Mouse (Mus musculus) heart, embryonic 12.5 days (tissue): ENCODE measurements around the gene Trpc4ap. TPM values are rescaled to one million over a fixed set of nuclear protein-coding genes. Genes with fewer than 3 reads are reported as not detected.
"Not testable (repeated sequence)": the region's sequence is repeated elsewhere in the genome, so short reads cannot be mapped to it uniquely, and the experiment has no call there.

Experiments used
- ATAC-seq: fragments of 200-750 bp; cut with Nextera tagmentation; 2 replicates; pipeline ENCODE4 v1.8.0; 2017; ENCODE audit warnings: moderate TSS enrichment, moderate library complexity; ENCODE audit not compliant: insufficient number of reproducible peaks, low FRiP score
- H3K27ac ChIP-seq: fragments of 300-500 bp; sonication (generic); 2 replicates; pipeline ENCODE4 v1.5.1; 2016; ENCODE audit warnings: mild to moderate bottlenecking, moderate library complexity; ENCODE audit not compliant: poor library complexity, severe bottlenecking
- H3K27me3 ChIP-seq: fragments of 300-500 bp; sonication (generic); replicated peaks from 2 replicates; pipeline ENCODE4 v1.6.1; 2016; ENCODE audit warnings: mild to moderate bottlenecking, moderate library complexity
- H3K36me3 ChIP-seq: fragments of 300-500 bp; sonication (generic); 2 replicates; pipeline ENCODE4 v1.6.1; 2016; ENCODE audit warnings: mild to moderate bottlenecking, moderate library complexity
- H3K4me1 ChIP-seq: fragments of 300-500 bp; sonication (generic); replicated peaks from 2 replicates; pipeline ENCODE4 v1.6.1; 2016; ENCODE audit warnings: mild to moderate bottlenecking
- H3K4me2 ChIP-seq: fragments of 300-500 bp; sonication (generic); 2 replicates; pipeline ENCODE4 v1.6.1; 2016; ENCODE audit warnings: mild to moderate bottlenecking, moderate library complexity
- H3K4me3 ChIP-seq: fragments of 300-500 bp; sonication (generic); 2 replicates; pipeline ENCODE4 v1.5.1; 2016; ENCODE audit warnings: mild to moderate bottlenecking
- H3K9ac ChIP-seq: fragments of 300-500 bp; sonication (generic); 2 replicates; pipeline ENCODE4 v1.6.1; 2016; ENCODE audit warnings: mild to moderate bottlenecking, moderate library complexity
- H3K9me3 ChIP-seq: fragments of 300-500 bp; sonication (generic); replicated peaks from 2 replicates; pipeline ENCODE4 v1.6.1; 2016; ENCODE audit warnings: mild to moderate bottlenecking, moderate library complexity
- WGBS: fragments of 180-500 bp; shearing (Covaris S2); methylation state at CpG from one replicate; pipeline ENCODE4 v1.1.7; 2016; 5-methylcytosine and 5-hydroxymethylcytosine counted together
- polyA plus RNA-seq: library from polyadenylated mRNA; unstranded; fragments of >200 nt; fragmentation: Nextera tagmentation; extraction: Ambion mirVana; gene quantifications from 2 replicates; pipeline ENCODE4 v1.2.1, GENCODE M21; 2016

Trpc4ap gene
- polyA plus RNA-seq, 1 experiment from 2014 or later, result 115 TPM

GRCm38 (mm10) chr2:155720585-155720984, 28.4 kb upstream of the Trpc4ap start:
- H3K4me2 ChIP-seq, result no peak overlapping the region
- 78% methylated on average over 5 of the region's 5 CpGs for WGBS
- no peaks in the 10 kb centered on the region for H3K9me3 ChIP-seq
- H3K4me1 ChIP-seq, result no peaks in the 10 kb centered on the region
- no peak for ATAC-seq
- H3K36me3 ChIP-seq, result peaks cover 44% of the 10 kb centered on the region
- H3K27me3 ChIP-seq, result no peaks in the 10 kb centered on the region
- no peak overlapping the region for H3K27ac ChIP-seq
- H3K9ac ChIP-seq, result no peak overlapping the region
- H3K4me3 ChIP-seq, result no peak overlapping the region

- Histone ChIP-seq H3K4me2 (no peak overlapping the region), H3K9me3 (no peaks in the 10 kb centered on the region), H3K9ac (no peak overlapping the region), H3K27me3 (no peaks in the 10 kb centered on the region), H3K4me3 (no peak overlapping the region), H3K4me1 (no peaks in the 10 kb centered on the region), H3K36me3 (peaks cover 64% of the 10 kb centered on the region), H3K27ac (no peak overlapping the region)
- WGBS, result 74% methylated on average over 12 of the region's 12 CpGs
- no peak for ATAC-seq
Observed at GRCm38 (mm10) chr2:155717082-155717990, 25.2 kb upstream of the Trpc4ap start.

GRCm38 (mm10) chr2:155710557-155710956, 18.4 kb upstream of the Trpc4ap start:
- ATAC-seq, result no peak
- WGBS, result 84% methylated on average over 11 of the region's 11 CpGs
- Histone ChIP-seq H3K27ac (no peak overlapping the region), H3K27me3 (no peaks in the 10 kb centered on the region), H3K36me3 (peaks cover 63% of the 10 kb centered on the region), H3K9me3 (no peaks in the 10 kb centered on the region), H3K9ac (no peak overlapping the region), H3K4me2 (no peak overlapping the region), H3K4me3 (no peak overlapping the region), H3K4me1 (peaks cover 10% of the 10 kb centered on the region)

- peaks cover 49% of the 10 kb centered on the region for H3K36me3 ChIP-seq
- no peaks in the 10 kb centered on the region for H3K27me3 ChIP-seq
- WGBS, result 79% methylated on average over 4 of the region's 4 CpGs
- peaks cover 13% of the 10 kb centered on the region for H3K4me1 ChIP-seq
- peak overlapping the region; percentile 48; the same call in 1 of the 2 replicates for H3K9ac ChIP-seq
- no peaks in the 10 kb centered on the region for H3K9me3 ChIP-seq
- ATAC-seq, result no peak
- no peak overlapping the region for H3K4me3 ChIP-seq
- H3K4me2 ChIP-seq, result no peak overlapping the region
- no peak overlapping the region for H3K27ac ChIP-seq
Observed at GRCm38 (mm10) chr2:155707251-155707650, 15.1 kb upstream of the Trpc4ap start.

- H3K4me2 ChIP-seq, result no peak overlapping the region
- ATAC-seq, result no peak
Observed at GRCm38 (mm10) chr2:155703630-155704029, 11.4 kb upstream of the Trpc4ap start.

GRCm38 (mm10) chr2:155701399-155701919, 9.3 kb upstream of the Trpc4ap start:
- WGBS, result 82% methylated on average over 19 of the region's 19 CpGs
- no peak overlapping the region for H3K4me2 ChIP-seq

More at GRCm38 (mm10) chr2:155703630-155704029, 11.4 kb upstream of the Trpc4ap start:
- Histone ChIP-seq H3K36me3 (peaks cover 45% of the 10 kb centered on the region), H3K4me1 (peaks cover 13% of the 10 kb centered on the region), H3K4me3 (no peak overlapping the region), H3K9ac (no peak overlapping the region), H3K27me3 (no peaks in the 10 kb centered on the region), H3K27ac (no peak overlapping the region), H3K9me3 (no peaks in the 10 kb centered on the region)
- 79% methylated on average over 4 of the region's 4 CpGs for WGBS

GRCm38 (mm10) chr2:155698443-155698842, 6.3 kb upstream of the Trpc4ap start:
- not testable (repeated sequence) for H3K27me3 ChIP-seq, ATAC-seq, H3K4me2 ChIP-seq, H3K4me1 ChIP-seq, H3K27ac ChIP-seq, H3K9ac ChIP-seq, H3K9me3 ChIP-seq, H3K4me3 ChIP-seq
- WGBS, result 86% methylated on average over 6 of the region's 6 CpGs
- peaks cover 21% of the 10 kb centered on the region for H3K36me3 ChIP-seq

More at GRCm38 (mm10) chr2:155701399-155701919, 9.3 kb upstream of the Trpc4ap start:
- H3K9me3 ChIP-seq, result no peaks in the 10 kb centered on the region
- H3K36me3 ChIP-seq, result peaks cover 37% of the 10 kb centered on the region
- H3K27ac ChIP-seq, result no peak overlapping the region
- peaks cover 8% of the 10 kb centered on the region; the same call in 1 of the 2 replicates for H3K4me1 ChIP-seq
- H3K9ac ChIP-seq, result no peak overlapping the region
- H3K27me3 ChIP-seq, result no peaks in the 10 kb centered on the region
- no peak overlapping the region for H3K4me3 ChIP-seq
- no peak for ATAC-seq

- H3K27me3 ChIP-seq, result no peaks in the 10 kb centered on the region
- peaks cover 11% of the 10 kb centered on the region; the same call in 1 of the 2 replicates for H3K36me3 ChIP-seq
- ATAC-seq, result no peak
- H3K9me3 ChIP-seq, result no peaks in the 10 kb centered on the region
- no peak overlapping the region for H3K4me3 ChIP-seq
- H3K27ac ChIP-seq, result no peak overlapping the region
- H3K4me2 ChIP-seq, result no peak overlapping the region
- WGBS, result 64% methylated on average over 7 of the region's 7 CpGs
- no peaks in the 10 kb centered on the region for H3K4me1 ChIP-seq
- no peak overlapping the region for H3K9ac ChIP-seq
Observed at GRCm38 (mm10) chr2:155696851-155697250, 4.7 kb upstream of the Trpc4ap start.

- 12% methylated on average over 7 of the region's 7 CpGs for WGBS
- ATAC-seq, result no peak
Observed at GRCm38 (mm10) chr2:155696091-155696558, 3.9 kb upstream of the Trpc4ap start.

GRCm38 (mm10) chr2:155695316-155695715, 3.1 kb upstream of the Trpc4ap start:
- Histone ChIP-seq H3K4me1 (peaks cover 11% of the 10 kb centered on the region), H3K4me2 (no peak overlapping the region), H3K4me3 (no peak overlapping the region), H3K27ac (no peak overlapping the region), H3K36me3 (no peaks in the 10 kb centered on the region), H3K9me3 (no peaks in the 10 kb centered on the region), H3K9ac (no peak overlapping the region), H3K27me3 (no peaks in the 10 kb centered on the region)
- WGBS, result 69% methylated on average over 3 of the region's 3 CpGs
- ATAC-seq, result no peak

More at GRCm38 (mm10) chr2:155696091-155696558, 3.9 kb upstream of the Trpc4ap start:
- Histone ChIP-seq H3K4me2 (no peak overlapping the region), H3K4me1 (peaks cover 3% of the 10 kb centered on the region), H3K9ac (no peak overlapping the region), H3K4me3 (no peak overlapping the region), H3K27ac (no peak overlapping the region), H3K9me3 (no peaks in the 10 kb centered on the region), H3K36me3 (0 out of 2 replicates have a peak, but pooled peaks cover 4% of the 10 kb centered on the region), H3K27me3 (no peaks in the 10 kb centered on the region)

GRCm38 (mm10) chr2:155694564-155694963, 2.4 kb upstream of the Trpc4ap start:
- peaks cover 13% of the 10 kb centered on the region for H3K4me1 ChIP-seq
- H3K9me3 ChIP-seq, result no peaks in the 10 kb centered on the region
- WGBS, result 62% methylated on average over 2 of the region's 2 CpGs
- no peak overlapping the region for H3K4me2 ChIP-seq
- H3K9ac ChIP-seq, result no peak overlapping the region
- no peak overlapping the region for H3K4me3 ChIP-seq
- H3K27me3 ChIP-seq, result no peaks in the 10 kb centered on the region
- no peaks in the 10 kb centered on the region for H3K36me3 ChIP-seq
- H3K27ac ChIP-seq, result no peak overlapping the region
- no peak for ATAC-seq
